Mouse (Mus musculus) heart, embryonic 11.5 days (tissue): ENCODE results near the gene Zdhhc18. TPM values are rescaled to one million over a fixed set of nuclear protein-coding genes. Genes with fewer than 3 reads are reported as not detected.

Experiments
- ATAC-seq: fragments of 200-750 bp; cut with Nextera tagmentation; replicated peaks from 2 replicates; pipeline ENCODE4 v1.8.0; 2017; ENCODE audit warnings: moderate library complexity; ENCODE audit not compliant: insufficient number of reproducible peaks, low FRiP score, low TSS enrichment
- H3K27ac ChIP-seq: fragments of 300-500 bp; sonication (generic); 2 replicates; pipeline ENCODE4 v1.5.1; 2014; ENCODE audit warnings: mild to moderate bottlenecking, low read depth, low read length
- H3K27me3 ChIP-seq: fragments of 300-500 bp; sonication (generic); 2 replicates; pipeline ENCODE4 v1.6.1; 2014; ENCODE audit warnings: mild to moderate bottlenecking, low read length, mixed read lengths; ENCODE audit not compliant: control insufficient read depth, insufficient read depth
- H3K36me3 ChIP-seq: fragments of 300-500 bp; sonication (generic); 2 replicates; pipeline ENCODE4 v1.6.1; 2014; ENCODE audit warnings: mild to moderate bottlenecking, low read length, moderate library complexity, mixed read lengths; ENCODE audit not compliant: control insufficient read depth, insufficient read depth
- H3K4me1 ChIP-seq: fragments of 300-500 bp; sonication (generic); 2 replicates; pipeline ENCODE4 v1.6.1; 2014; ENCODE audit warnings: low read length; ENCODE audit not compliant: control insufficient read depth, insufficient read depth
- H3K4me2 ChIP-seq: fragments of 300-500 bp; sonication (generic); 2 replicates; pipeline ENCODE4 v1.6.1; 2014; ENCODE audit warnings: mild to moderate bottlenecking, moderate library complexity
- H3K4me3 ChIP-seq: fragments of 300-500 bp; sonication (generic); 2 replicates; pipeline ENCODE4 v1.5.1; 2014; ENCODE audit warnings: low read depth, low read length
- H3K9ac ChIP-seq: fragments of 300-500 bp; sonication (generic); 2 replicates; pipeline ENCODE4 v1.6.1; 2014; ENCODE audit warnings: mild to moderate bottlenecking, low read depth, low read length, moderate library complexity
- H3K9me3 ChIP-seq: fragments of 300-500 bp; sonication (generic); replicated peaks from 2 replicates; pipeline ENCODE4 v1.6.1; 2016; ENCODE audit warnings: low read length; ENCODE audit not compliant: control insufficient read depth
- WGBS: fragments of 180-500 bp; shearing (Covaris S2); extraction: QIAGEN DNeasy Blood & Tissue Kit; methylation state at CpG from one replicate; pipeline ENCODE4 v1.1.7; 2014; ENCODE audit not compliant: insufficient replicate concordance; 5-methylcytosine and 5-hydroxymethylcytosine counted together
- polyA plus RNA-seq: library from polyadenylated mRNA; unstranded; fragments of >200 nt; fragmentation: Nextera tagmentation; extraction: Ambion mirVana; gene quantifications from 2 replicates; pipeline ENCODE4 v1.2.1, GENCODE M21; 2014

The Zdhhc18 gene
- 1.5 and 2.5 TPM in 2 replicates for polyA plus RNA-seq

- no peak for ATAC-seq
- no peak within 1 kb of the TSS for H3K9ac ChIP-seq
These were observed at the start of gene Zdhhc18 for GRCm38 (mm10) chr4:133649989-133650699. Zdhhc18 (minus strand) TSS chr4:133650154.

GRCm38 (mm10) chr4:133695363-133695762 lies 45.4 kb upstream of the Zdhhc18 start:
- WGBS: 76% methylated on average over 3 of the region's 3 CpGs
- Histone ChIP-seq H3K4me2 (no peak overlapping the region), H3K27ac (no peak overlapping the region), H3K9me3 (no peaks in the 10 kb centered on the region), H3K36me3 (peaks cover 53% of the 10 kb centered on the region), H3K4me1 (peaks cover 17% of the 10 kb centered on the region), H3K9ac (no peak overlapping the region), H3K27me3 (no peaks in the 10 kb centered on the region), H3K4me3 (no peak overlapping the region)
- no peak for ATAC-seq

More at GRCm38 (mm10) chr4:133649989-133650699, at the start of gene Zdhhc18:
- Histone ChIP-seq H3K4me3 (peak within 1 kb of the TSS; percentile 22; the same call in 1 of the 2 replicates), H3K9me3 (no peaks in the 10 kb centered on the region), H3K36me3 (no peaks in the 10 kb centered on the region), H3K4me1 (no peaks in the 10 kb centered on the region), H3K27me3 (no peaks in the 10 kb centered on the region), H3K4me2 (peak within 1 kb of the TSS; percentile 54), H3K27ac (no peak within 1 kb of the TSS)
- WGBS: 36% methylated on average over 7 of the region's 7 CpGs

GRCm38 (mm10) chr4:133690252-133690651 lies 40.3 kb upstream of the Zdhhc18 start:
- Histone ChIP-seq H3K4me1 (peaks cover 30% of the 10 kb centered on the region), H3K27me3 (no peaks in the 10 kb centered on the region), H3K4me2 (no peak overlapping the region), H3K36me3 (peaks cover 84% of the 10 kb centered on the region), H3K9me3 (no peaks in the 10 kb centered on the region), H3K27ac (peak overlapping the region; percentile 50; the same call in 1 of the 2 replicates), H3K9ac (no peak overlapping the region), H3K4me3 (no peak overlapping the region)
- ATAC-seq: no peak
- 36% methylated on average over 5 of the region's 5 CpGs for WGBS

- Histone ChIP-seq H3K36me3 (peaks cover 81% of the 10 kb centered on the region), H3K4me3 (no peak overlapping the region), H3K4me1 (peaks cover 30% of the 10 kb centered on the region), H3K27ac (0 out of 2 replicates have a peak overlapping the region, but pooled peaks have one; percentile 17), H3K27me3 (no peaks in the 10 kb centered on the region), H3K4me2 (0 out of 2 replicates have a peak overlapping the region, but pooled peaks have one; percentile 11), H3K9me3 (no peaks in the 10 kb centered on the region), H3K9ac (no peak overlapping the region)
- peak; percentile 51; the same call in 1 of the 2 replicates for ATAC-seq
- WGBS: 53% methylated on average over 7 of the region's 7 CpGs
These were observed 38.6 kb upstream of the Zdhhc18 start for GRCm38 (mm10) chr4:133688417-133689067.

GRCm38 (mm10) chr4:133687126-133687525 lies 37.2 kb upstream of the Zdhhc18 start:
- no peak for ATAC-seq
- Histone ChIP-seq H3K4me3 (no peak overlapping the region), H3K9ac (no peak overlapping the region), H3K9me3 (no peaks in the 10 kb centered on the region), H3K4me1 (peaks cover 32% of the 10 kb centered on the region), H3K36me3 (peaks cover 78% of the 10 kb centered on the region), H3K27ac (no peak overlapping the region), H3K27me3 (no peaks in the 10 kb centered on the region), H3K4me2 (no peak overlapping the region)
- WGBS: 88% methylated on average over 5 of the region's 5 CpGs

- Histone ChIP-seq H3K4me3 (no peak overlapping the region), H3K27ac (no peak overlapping the region), H3K4me1 (peaks cover 33% of the 10 kb centered on the region), H3K9ac (no peak overlapping the region), H3K36me3 (peaks cover 77% of the 10 kb centered on the region), H3K9me3 (no peaks in the 10 kb centered on the region), H3K4me2 (no peak overlapping the region), H3K27me3 (no peaks in the 10 kb centered on the region)
- no peak for ATAC-seq
- WGBS: 92% methylated on average over 11 of the region's 11 CpGs
These were observed 36.6 kb upstream of the Zdhhc18 start for GRCm38 (mm10) chr4:133686512-133686911.

- Histone ChIP-seq H3K27ac (no peak overlapping the region), H3K9ac (no peak overlapping the region), H3K4me3 (no peak overlapping the region), H3K36me3 (peaks cover 43% of the 10 kb centered on the region), H3K27me3 (no peaks in the 10 kb centered on the region), H3K4me1 (peaks cover 31% of the 10 kb centered on the region), H3K9me3 (no peaks in the 10 kb centered on the region), H3K4me2 (no peak overlapping the region)
- ATAC-seq: no peak
- 87% methylated on average over 14 of the region's 14 CpGs for WGBS
These were observed 30.3 kb upstream of the Zdhhc18 start for GRCm38 (mm10) chr4:133680206-133680786.

GRCm38 (mm10) chr4:133679629-133680028 lies 29.7 kb upstream of the Zdhhc18 start:
- Histone ChIP-seq H3K4me3 (no peak overlapping the region), H3K36me3 (peaks cover 36% of the 10 kb centered on the region), H3K4me1 (peaks cover 35% of the 10 kb centered on the region), H3K27ac (no peak overlapping the region), H3K27me3 (no peaks in the 10 kb centered on the region), H3K9ac (no peak overlapping the region), H3K9me3 (no peaks in the 10 kb centered on the region), H3K4me2 (no peak overlapping the region)
- no peak for ATAC-seq
- WGBS: 90% methylated on average over 7 of the region's 7 CpGs
